Mouse (Mus musculus) gastrocnemius, postnatal 4 days (tissue): ENCODE data around the gene Pcsk6. TPM values are rescaled to one million over a fixed set of nuclear protein-coding genes. Genes with fewer than 3 reads are reported as not detected.
A peak's percentile ranks its signal among the peaks of the same experiment; 100 is the strongest.

ENCODE experiments used
- DNase-seq, 2 experiments: peaks; one replicate each; pipeline ENCODE4 v3.0.0; 2021 to 2022; ENCODE audit warnings: low spot score in 2 of 2, mixed read lengths in 2 of 2
- total RNA-seq, 2 experiments: library from RNA; stranded (reverse); gene quantifications; 2 replicates each; pipeline ENCODE4 v1.2.3; 2021

Gene Pcsk6
- total RNA-seq, 2 experiments from 2014 or later: 45.4 to 64.7 TPM

- no peak for DNase-seq
These were observed 19.2 kb downstream of the Pcsk6 start for GRCm38 (mm10) chr7:65880666-65881289.

DNA sequence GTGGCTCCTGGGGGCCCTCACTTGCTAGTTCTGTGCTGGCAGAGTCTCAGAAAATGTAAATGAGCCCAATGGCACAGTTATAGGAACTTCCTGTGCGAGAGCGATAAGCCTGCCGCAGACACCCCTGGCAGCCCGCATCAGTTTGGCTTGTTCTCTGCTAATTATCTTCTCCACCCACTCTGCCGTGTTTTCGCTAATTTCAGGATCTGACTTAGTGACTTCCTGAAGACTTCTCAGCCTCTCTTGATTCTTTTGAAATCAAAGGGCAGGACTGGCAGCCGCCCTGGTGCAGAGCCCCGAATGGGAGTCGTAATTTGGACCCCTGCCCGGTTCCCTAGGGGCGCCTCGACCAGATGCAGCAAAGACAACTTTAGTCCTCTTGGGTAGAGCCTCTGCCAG, 19.8 kb downstream of the Pcsk6 start:
- DNase-seq: peak in 1 of 2 experiments; percentile 50

DNA sequence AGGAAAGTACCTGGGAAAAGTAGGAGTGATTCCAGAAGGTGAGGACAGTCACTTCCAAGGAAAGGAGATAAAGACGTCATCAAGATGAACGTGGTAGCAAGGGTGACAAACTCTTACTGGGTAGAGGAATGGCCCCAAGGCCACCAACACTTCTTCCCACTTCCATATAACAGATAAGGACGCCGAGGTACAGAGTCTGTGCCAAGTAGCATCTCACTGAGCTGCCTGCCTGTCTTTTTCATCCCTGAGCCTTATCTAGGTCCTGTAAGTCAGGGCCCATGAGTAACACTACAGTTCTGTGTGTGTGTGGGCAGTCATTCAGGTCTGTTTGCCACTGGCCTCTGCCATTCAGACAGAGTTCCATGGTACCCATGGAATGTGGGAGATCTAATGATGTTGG, 23.4 kb downstream of the Pcsk6 start:
- DNase-seq: no peak

DNA sequence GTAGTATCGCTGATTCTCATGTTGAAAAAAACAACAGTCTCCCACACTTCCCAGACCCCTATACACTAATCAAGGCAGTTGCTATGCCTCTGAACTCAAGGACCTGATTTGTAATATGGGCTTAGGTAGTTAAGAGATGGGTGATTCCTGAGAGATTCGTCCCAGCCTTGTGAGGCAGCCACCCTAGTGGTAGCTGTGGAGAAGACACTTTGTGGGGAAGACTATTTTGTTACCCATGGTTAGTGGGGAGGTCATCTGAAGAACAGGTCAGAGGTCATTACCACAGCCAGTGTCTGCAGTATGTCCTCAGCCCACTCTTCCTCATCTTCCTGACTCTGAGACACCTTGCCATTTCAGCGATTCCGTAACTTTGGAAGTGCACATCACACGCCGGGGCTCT, 24.3 kb downstream of the Pcsk6 start:
- no peak for DNase-seq

DNA sequence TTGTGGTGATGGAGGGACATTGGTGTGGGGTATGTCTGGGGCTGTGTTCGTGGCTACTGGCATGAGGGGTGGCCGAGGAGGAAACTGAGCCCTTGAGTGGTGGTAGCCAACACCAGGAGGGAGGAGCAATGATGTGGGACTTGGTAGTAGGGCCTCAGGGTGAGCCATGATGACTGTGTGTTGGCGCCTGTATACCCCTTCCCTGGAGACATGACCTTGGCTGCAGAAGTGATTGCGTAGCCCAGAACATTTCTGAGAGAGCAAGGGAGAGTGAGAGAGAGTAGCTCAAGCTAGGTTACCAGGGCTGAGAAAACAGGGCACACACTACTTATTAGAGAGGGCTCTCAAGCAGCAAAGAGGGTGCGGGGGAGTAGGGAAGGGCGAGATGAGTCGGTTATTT, 30.3 kb downstream of the Pcsk6 start:
- no peak for DNase-seq

GRCm38 (mm10) chr7:65892264-65892828, 30.8 kb downstream of the Pcsk6 start:
- no peak for DNase-seq

DNA sequence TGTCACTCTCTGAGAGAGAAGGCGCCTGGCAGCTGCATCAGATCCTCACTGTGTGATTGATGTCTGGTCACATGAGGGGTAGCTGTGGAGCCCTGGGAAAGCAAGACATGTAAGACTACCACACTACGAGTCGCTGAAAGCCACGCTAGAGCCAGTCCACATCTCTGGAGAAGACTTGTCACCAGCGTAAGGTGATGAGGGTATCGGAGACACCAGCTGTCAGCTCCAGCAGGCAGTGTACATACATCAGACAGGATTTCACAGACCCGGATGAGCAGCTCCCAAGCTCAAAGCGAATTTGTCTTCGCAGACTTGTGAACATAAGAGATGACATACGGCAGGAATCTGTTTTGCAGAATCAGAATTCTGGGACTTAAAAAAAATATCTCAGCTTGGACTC, 32.0 kb downstream of the Pcsk6 start:
- DNase-seq: no peak

DNA sequence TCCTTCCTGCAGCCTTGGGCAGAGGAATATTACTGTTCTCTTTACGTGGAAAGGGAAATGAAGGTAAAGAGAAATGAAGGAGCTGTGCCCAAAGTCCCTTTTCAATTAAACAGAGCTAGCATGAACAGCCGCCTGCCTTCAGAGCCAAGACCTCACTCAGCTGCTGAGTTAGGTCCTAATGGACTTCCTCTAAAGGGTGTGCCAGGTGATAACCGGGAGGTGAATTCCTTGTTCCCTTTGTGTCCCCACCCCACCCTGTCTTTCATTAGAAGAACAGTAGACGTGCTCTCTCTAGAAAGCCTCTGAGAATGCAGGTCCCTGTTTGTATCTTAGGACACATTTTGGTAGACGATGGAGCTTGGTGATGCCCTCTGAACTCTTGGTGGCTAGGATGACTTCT, 33.7 kb downstream of the Pcsk6 start:
- no peak for DNase-seq

DNA sequence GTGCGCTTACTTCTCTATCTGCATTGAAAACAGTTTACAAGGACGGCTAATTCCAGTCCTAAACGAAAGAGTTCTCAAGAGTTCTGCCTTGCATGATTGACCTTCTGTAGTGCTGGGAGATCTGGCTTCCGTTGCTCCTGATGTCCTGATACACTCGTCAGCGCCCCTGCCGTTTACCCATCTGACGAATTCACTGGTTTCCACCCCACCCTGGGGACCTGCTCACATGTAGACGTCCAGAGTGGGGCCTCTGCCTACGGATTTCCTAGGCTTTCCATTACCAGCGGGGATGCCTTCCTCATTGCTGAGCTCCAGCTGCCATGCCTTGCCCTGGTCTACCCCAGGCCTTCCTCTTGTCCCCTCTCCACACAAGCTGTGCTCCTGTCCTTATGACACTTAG, 39.7 kb downstream of the Pcsk6 start:
- no peak for DNase-seq

DNA sequence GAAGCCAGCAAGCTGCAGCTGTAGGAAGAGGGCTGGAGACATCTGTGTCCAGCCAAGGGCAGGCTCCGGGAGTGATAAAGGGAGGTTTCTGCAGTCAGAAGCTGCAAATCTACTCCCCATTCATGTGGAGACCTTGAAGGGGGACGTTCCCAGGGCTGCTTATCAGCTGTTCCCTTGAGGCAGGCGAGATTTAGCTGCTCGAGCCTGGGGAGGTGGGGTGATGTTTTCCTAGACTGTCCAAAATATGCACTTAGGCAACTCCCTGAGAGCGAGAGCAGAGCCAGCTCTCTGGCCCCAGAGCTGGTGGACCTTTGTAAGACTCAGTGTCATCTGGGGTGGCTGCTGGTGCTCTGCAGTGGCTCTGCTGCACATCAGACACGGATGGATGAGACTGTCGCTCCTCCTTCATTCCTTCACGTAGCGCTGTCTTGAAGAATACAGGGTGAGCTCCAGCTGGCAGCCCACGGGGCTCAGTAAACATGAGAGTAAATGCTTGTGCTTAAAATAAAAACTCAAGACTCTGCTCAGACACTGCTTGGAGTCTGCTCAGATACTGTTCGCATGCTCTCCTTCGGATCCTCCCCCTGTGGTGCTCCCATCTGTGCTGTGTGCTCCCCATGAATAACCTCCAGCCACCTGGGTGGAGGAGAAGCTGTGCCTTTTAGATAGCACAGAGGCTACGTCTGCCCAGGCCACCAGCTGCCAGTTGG, 41.1 kb downstream of the Pcsk6 start:
- peak in 1 of 2 experiments; percentile 69 for DNase-seq

GRCm38 (mm10) chr7:65903456-65903855, 41.9 kb downstream of the Pcsk6 start:
- no peak for DNase-seq

DNA sequence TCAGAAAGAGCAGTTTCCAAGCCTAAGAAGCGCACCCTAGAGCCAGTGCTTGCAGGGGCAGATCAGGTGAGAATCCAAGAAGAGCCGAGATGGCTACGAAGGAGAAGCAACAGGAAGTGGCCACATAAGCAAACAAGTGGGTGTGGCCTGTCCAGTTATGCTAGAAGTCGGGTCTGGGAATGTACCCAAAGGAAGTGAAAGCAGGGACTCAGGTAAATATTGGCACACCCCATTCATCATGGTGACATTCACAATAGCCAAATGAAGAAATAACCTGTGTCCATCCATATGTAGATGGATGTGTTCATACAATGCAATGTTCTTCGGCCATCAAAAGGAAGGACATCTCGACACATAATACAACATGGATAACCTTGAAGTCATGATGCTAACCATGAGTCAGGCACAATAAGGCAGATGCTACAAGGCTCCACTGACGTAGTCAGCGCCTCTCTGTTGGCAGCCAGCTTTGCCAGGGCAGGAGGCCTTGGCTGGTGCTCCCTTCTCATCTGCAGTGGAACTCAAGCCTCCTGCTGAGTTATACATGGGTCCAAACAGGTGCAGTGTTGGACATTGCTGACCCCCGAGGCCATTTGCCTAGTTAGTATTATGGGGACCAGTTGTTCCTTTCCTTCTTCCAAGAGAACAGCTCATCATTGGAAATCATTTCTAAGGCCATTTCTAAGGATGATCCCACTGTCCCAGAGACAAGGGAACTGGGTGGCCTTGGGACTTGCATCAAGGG, 45.2 kb downstream of the Pcsk6 start:
- no peak for DNase-seq

- no peak for DNase-seq
These were observed 48.0 kb downstream of the Pcsk6 start for GRCm38 (mm10) chr7:65909343-65910127.

- DNase-seq: no peak
These were observed 51.6 kb downstream of the Pcsk6 start for GRCm38 (mm10) chr7:65913088-65913610.

DNA sequence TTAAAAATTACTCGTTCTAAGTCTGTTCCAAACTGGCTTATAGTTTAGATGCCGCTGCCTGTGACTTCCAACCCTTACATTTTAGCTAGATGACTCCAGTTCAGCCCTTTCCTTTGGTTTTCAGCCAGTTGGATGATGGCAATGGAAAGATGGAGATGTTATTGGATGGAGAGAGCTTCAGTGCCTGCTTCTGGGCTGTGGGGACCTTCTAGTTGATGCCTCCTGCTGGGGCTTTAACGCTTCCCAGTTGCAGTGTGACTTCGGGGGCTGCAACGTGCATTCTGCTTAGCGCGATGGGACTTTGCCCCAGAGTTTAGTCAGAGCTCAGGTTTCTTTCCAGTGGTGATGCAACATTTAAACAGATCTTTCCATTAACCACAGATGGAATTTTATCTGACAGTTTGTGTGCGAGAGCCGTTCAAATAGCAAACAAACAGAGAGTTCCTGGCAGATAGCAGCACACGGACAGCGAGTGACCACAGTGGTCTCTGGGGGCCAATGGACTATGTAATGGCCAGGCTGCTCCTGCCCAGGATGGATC, 53.3 kb downstream of the Pcsk6 start:
- peak in 1 of 2 experiments; percentile 48 for DNase-seq

GRCm38 (mm10) chr7:65915821-65916220, 54.3 kb downstream of the Pcsk6 start:
- no peak for DNase-seq

DNA sequence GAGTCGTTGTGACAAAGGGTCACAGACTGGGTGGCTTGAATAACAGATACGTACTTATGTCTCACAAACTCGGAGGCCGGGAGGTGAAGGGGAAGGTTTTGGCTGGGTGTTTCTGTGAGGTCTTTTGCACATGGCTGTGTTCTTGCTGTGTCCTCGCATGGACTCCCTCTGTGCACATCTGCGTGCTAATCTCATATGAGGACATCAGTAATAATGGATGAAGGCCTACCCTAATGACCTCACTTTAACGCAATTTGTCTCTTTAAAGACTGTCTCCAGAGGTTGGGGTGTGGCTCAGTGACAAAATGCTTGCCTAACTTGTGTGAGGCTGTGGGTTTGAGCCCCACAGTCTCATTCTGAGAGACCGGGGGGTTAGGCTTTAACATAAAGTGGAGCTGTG, 55.0 kb downstream of the Pcsk6 start:
- no peak for DNase-seq

DNA sequence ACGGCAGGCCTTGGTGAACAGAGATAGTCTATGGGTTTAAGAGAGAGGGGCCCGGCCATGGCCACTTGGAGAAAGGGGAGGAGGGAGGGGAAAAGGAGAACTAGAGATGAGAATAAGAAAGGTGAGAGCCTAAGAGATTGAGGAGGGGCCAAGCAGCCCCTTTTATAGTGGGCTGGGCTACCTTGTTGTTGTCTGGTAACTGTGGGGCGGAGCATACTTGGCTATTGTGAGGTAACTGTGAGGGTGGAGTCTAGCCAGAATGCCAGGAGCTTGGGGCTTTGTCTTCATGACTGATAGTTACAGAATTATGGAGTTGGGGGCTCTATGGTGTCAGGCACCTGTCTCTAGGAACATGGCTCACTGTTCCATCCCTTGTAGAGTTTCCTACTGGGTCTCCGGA, 56.9 kb downstream of the Pcsk6 start:
- DNase-seq: no peak

GRCm38 (mm10) chr7:65929398-65929797, 67.9 kb downstream of the Pcsk6 start:
- DNase-seq: no peak

DNA sequence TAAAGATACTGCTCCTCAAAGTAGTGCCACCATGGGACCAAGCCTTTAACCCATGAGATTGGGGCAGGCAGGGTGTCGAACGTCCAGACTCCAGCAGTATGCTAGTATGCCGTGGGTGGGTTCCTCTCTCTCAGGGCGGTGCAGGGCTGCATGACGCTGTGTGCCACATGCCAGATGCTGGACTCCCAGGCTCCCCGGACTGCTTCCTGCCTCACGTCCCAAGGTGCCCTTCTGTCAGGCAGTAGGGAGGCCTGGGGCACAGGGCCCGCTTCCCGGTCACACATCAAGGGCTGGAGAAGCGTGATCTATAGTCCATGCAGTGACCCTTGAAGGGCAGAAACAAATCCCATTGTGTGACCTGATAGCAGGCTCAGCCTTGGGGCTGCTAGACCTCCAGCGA, 68.9 kb downstream of the Pcsk6 start:
- no peak for DNase-seq
